Mouse (Mus musculus) heart, postnatal 0 days (tissue): ENCODE results near the gene Olfr961. TPM values are rescaled to one million over a fixed set of nuclear protein-coding genes. Genes with fewer than 3 reads are reported as not detected.

ENCODE experiments used
- ATAC-seq: fragments of 200-750 bp; cut with Nextera tagmentation; 2 replicates; pipeline ENCODE4 v1.8.0; 2017; ENCODE audit warnings: low read depth, moderate number of reproducible peaks, moderate library complexity; ENCODE audit not compliant: insufficient read depth
- DNase-seq: peaks from one replicate; pipeline ENCODE4 v3.0.0-alpha.2; 2016; ENCODE audit warnings: low spot score
- H3K27ac ChIP-seq: fragments of 300-500 bp; sonication (generic); 2 replicates; pipeline ENCODE4 v1.5.1; 2014; ENCODE audit warnings: low read depth, mild to moderate bottlenecking
- H3K27me3 ChIP-seq: fragments of 300-500 bp; sonication (generic); 2 replicates; pipeline ENCODE4 v1.6.1; 2014; ENCODE audit warnings: low read length, mixed read lengths; ENCODE audit not compliant: control insufficient read depth, insufficient read depth
- H3K36me3 ChIP-seq: fragments of 300-500 bp; sonication (generic); replicated peaks from 2 replicates; pipeline ENCODE4 v1.6.1; 2014; ENCODE audit warnings: low read length, mixed read lengths; ENCODE audit not compliant: control insufficient read depth, insufficient read depth
- H3K4me1 ChIP-seq: fragments of 300-500 bp; sonication (generic); 2 replicates; pipeline ENCODE4 v1.6.1; 2014; ENCODE audit warnings: antibody characterized with exemption; ENCODE audit not compliant: control insufficient read depth, insufficient read depth
- H3K4me2 ChIP-seq: fragments of 300-500 bp; sonication (generic); 2 replicates; pipeline ENCODE4 v1.6.1; 2014; ENCODE audit warnings: low read depth, mild to moderate bottlenecking, low read length, moderate library complexity
- H3K4me3 ChIP-seq: fragments of 300-500 bp; sonication (generic); 2 replicates; pipeline ENCODE4 v1.5.1; 2014; ENCODE audit warnings: low read depth, low read length
- H3K9ac ChIP-seq: fragments of 300-500 bp; sonication (generic); replicated peaks from 2 replicates; pipeline ENCODE4 v1.6.1; 2014; ENCODE audit warnings: low read depth, low read length, mixed read lengths
- H3K9me3 ChIP-seq: fragments of 300-500 bp; sonication (generic); replicated peaks from 2 replicates; pipeline ENCODE4 v1.6.1; 2016; ENCODE audit warnings: low read length; ENCODE audit not compliant: control insufficient read depth
- CTCF ChIP-seq: IDR thresholded peaks from 2 replicates; pipeline ENCODE4 v1.5.1; 2016; ENCODE audit warnings: antibody characterized with exemption, control low read depth, low read depth
- EP300 ChIP-seq: IDR thresholded peaks from 2 replicates; pipeline ENCODE4 v1.6.1; 2016; ENCODE audit warnings: antibody characterized with exemption, low read depth
- WGBS: fragments of 180-500 bp; shearing (Covaris S2); extraction: QIAGEN DNeasy Blood & Tissue Kit; methylation state at CpG from one replicate; pipeline ENCODE4 v1.1.7; 2014; 5-methylcytosine and 5-hydroxymethylcytosine counted together
- polyA plus RNA-seq: library from polyadenylated mRNA; unstranded; fragments of >200 nt; fragmentation: Nextera tagmentation; extraction: Ambion mirVana; gene quantifications from 2 replicates; pipeline ENCODE4 v1.2.1, GENCODE M21; 2015
- total RNA-seq: library from RNA; depleted of rRNA; stranded (reverse); fragments of >200 nt; gene quantifications from 2 replicates; pipeline ENCODE4 v1.2.3, GENCODE M21; 2014; ENCODE audit warnings: low replicate concordance; rRNA removed

Gene Olfr961
- total and polyA plus RNA-seq, 2 experiments from 2014 or later, result not detected

DNA sequence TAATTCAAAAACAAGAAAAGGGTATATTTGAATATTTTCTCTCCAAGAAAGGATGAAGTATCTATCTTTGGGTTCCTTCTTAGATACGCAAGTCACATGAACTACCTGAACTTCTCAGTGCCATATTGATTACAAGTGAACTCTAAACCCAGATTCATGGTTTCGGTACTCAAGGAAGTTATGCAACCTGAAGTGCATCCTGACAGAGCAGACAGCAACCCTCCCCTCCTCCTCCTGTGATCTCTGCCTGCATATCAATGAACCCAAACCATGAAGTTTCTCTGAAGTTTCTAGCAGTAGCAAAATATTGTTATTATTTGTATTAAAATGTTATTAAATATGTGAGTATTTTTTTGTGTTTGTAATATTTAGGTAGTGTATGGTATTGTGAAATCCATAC, 33.7 kb downstream of the Olfr961 start:
- no peaks in the 10 kb centered on the region for H3K27me3 ChIP-seq
- no peak overlapping the region for H3K9ac ChIP-seq
- no peaks in the 10 kb centered on the region for H3K4me1 ChIP-seq
- H3K9me3 ChIP-seq, result no peaks in the 10 kb centered on the region
- no peaks in the 10 kb centered on the region for H3K36me3 ChIP-seq
- H3K4me3 ChIP-seq, result no peak overlapping the region
- DNase-seq (no peak), ATAC-seq (no peak)
- WGBS, result 85% methylated on average over 2 of the region's 2 CpGs
- no peak overlapping the region for H3K4me2 ChIP-seq
- H3K27ac ChIP-seq, result no peak overlapping the region
- no peak for TF ChIP-seq EP300
- no peak for TF ChIP-seq CTCF

- WGBS, result 48% methylated on average over 2 of the region's 2 CpGs
- H3K27me3 ChIP-seq, result no peaks in the 10 kb centered on the region
- no peak overlapping the region for H3K4me3 ChIP-seq
- TF ChIP-seq CTCF, result no peak
- TF ChIP-seq EP300, result no peak
- H3K36me3 ChIP-seq, result no peaks in the 10 kb centered on the region
- no peak overlapping the region for H3K9ac ChIP-seq
- no peak overlapping the region for H3K4me2 ChIP-seq
- no peak for ATAC-seq
- H3K9me3 ChIP-seq, result no peaks in the 10 kb centered on the region
- no peaks in the 10 kb centered on the region for H3K4me1 ChIP-seq
- DNase-seq, result no peak
- no peak overlapping the region for H3K27ac ChIP-seq
Observed at GRCm38 (mm10) chr9:39679280-39679679, 34.4 kb downstream of the Olfr961 start.

Other genes starting within 250 kb of the Olfr961 start
- gene Olfr952, start 217.9 kb upstream of the Olfr961 start, total RNA-seq, result not detected in 2 replicates
- not detected in 2 replicates for gene Olfr952, start 217.9 kb upstream of the Olfr961 start, polyA plus RNA-seq
- not detected in 2 replicates for gene Olfr954, start 188.4 kb upstream of the Olfr961 start, total RNA-seq
- not detected in 2 replicates for gene Olfr954, start 188.4 kb upstream of the Olfr961 start, polyA plus RNA-seq
- gene Olfr955, start 173.1 kb upstream of the Olfr961 start, total RNA-seq, result not detected in 2 replicates
- gene Olfr955, start 173.1 kb upstream of the Olfr961 start, polyA plus RNA-seq, result not detected in 2 replicates
- gene Olfr44, start 151.1 kb upstream of the Olfr961 start, total RNA-seq, result not detected in 2 replicates
- gene Olfr44, start 151.1 kb upstream of the Olfr961 start, polyA plus RNA-seq, result not detected in 2 replicates
- not detected in 2 replicates for gene Olfr957, start 129.3 kb upstream of the Olfr961 start, total RNA-seq
- not detected in 2 replicates for gene Olfr957, start 129.3 kb upstream of the Olfr961 start, polyA plus RNA-seq
- gene Olfr958, start 91.0 kb upstream of the Olfr961 start, total RNA-seq, result not detected in 2 replicates
- not detected in 2 replicates for gene Olfr958, start 91.0 kb upstream of the Olfr961 start, polyA plus RNA-seq
- not detected in 2 replicates for gene Olfr959, start 69.5 kb upstream of the Olfr961 start, total RNA-seq
- gene Olfr959, start 69.5 kb upstream of the Olfr961 start, polyA plus RNA-seq, result not detected in 2 replicates
- 5.6 and 6.9 TPM in 2 replicates for gene AW551984, start 40.7 kb upstream of the Olfr961 start, total RNA-seq
- 2.1 and 2.2 TPM in 2 replicates for gene AW551984, start 40.7 kb upstream of the Olfr961 start, polyA plus RNA-seq
- not detected in 2 replicates for gene Olfr148, start 34.4 kb upstream of the Olfr961 start, total RNA-seq
- not detected in 2 replicates for gene Olfr148, start 34.4 kb upstream of the Olfr961 start, polyA plus RNA-seq
- not detected in 2 replicates for gene Olfr960, start 23.7 kb upstream of the Olfr961 start, total RNA-seq
- not detected in 2 replicates for gene Olfr960, start 23.7 kb upstream of the Olfr961 start, polyA plus RNA-seq
- gene Olfr963, start 22.1 kb downstream of the Olfr961 start, total RNA-seq, result not detected in 2 replicates
- gene Olfr963, start 22.1 kb downstream of the Olfr961 start, polyA plus RNA-seq, result not detected in 2 replicates
- not detected in 2 replicates for gene Olfr149, start 62.0 kb downstream of the Olfr961 start, total RNA-seq
- not detected in 2 replicates for gene Olfr149, start 62.0 kb downstream of the Olfr961 start, polyA plus RNA-seq
- gene Olfr965, start 66.3 kb downstream of the Olfr961 start, total RNA-seq, result not detected in 2 replicates
- gene Olfr965, start 66.3 kb downstream of the Olfr961 start, polyA plus RNA-seq, result not detected in 2 replicates
- gene Olfr150, start 85.9 kb downstream of the Olfr961 start, total RNA-seq, result not detected in 2 replicates
- gene Olfr150, start 85.9 kb downstream of the Olfr961 start, polyA plus RNA-seq, result not detected in 2 replicates
- not detected in 2 replicates for gene Olfr967, start 101.2 kb downstream of the Olfr961 start, total RNA-seq
- not detected in 2 replicates for gene Olfr967, start 101.2 kb downstream of the Olfr961 start, polyA plus RNA-seq
- gene Olfr968, start 138.2 kb downstream of the Olfr961 start, total RNA-seq, result not detected in 2 replicates
- not detected in 2 replicates for gene Olfr968, start 138.2 kb downstream of the Olfr961 start, polyA plus RNA-seq
- gene Olfr969, start 145.9 kb downstream of the Olfr961 start, total RNA-seq, result not detected in 2 replicates
- gene Olfr969, start 145.9 kb downstream of the Olfr961 start, polyA plus RNA-seq, result not detected in 2 replicates
- gene Olfr970, start 163.8 kb downstream of the Olfr961 start, total RNA-seq, result not detected in 2 replicates
- not detected in 2 replicates for gene Olfr970, start 163.8 kb downstream of the Olfr961 start, polyA plus RNA-seq
- gene Olfr971, start 191.8 kb downstream of the Olfr961 start, total RNA-seq, result not detected in 2 replicates
- not detected in 2 replicates for gene Olfr971, start 191.8 kb downstream of the Olfr961 start, polyA plus RNA-seq
- gene Olfr972, start 221.3 kb downstream of the Olfr961 start, total RNA-seq, result not detected in 2 replicates
- gene Olfr972, start 221.3 kb downstream of the Olfr961 start, polyA plus RNA-seq, result not detected in 2 replicates